In genomic region chr8:84329535-84329934, GRCm38 (mm10) we compare ENCODE assay signal across 10 mouse cellular contexts.
"Had no signal": no experiment of that assay in that cellular context is flagged by ENCODE, and none has a peak within 500 bp of the region (broad histone marks: within the 10 kb centered on the region; RNA-seq: fewer than 3 reads in every experiment).

No protein-coding gene starts in this region.

- DNase-seq: kidney, adult 18-20 months; kidney, postnatal 10 days; kidney, postnatal 4 days; liver; liver, embryonic 13.5 days; liver, postnatal 0 days; lung, postnatal 14 days; spleen, adult 18-20 months; thymus, adult 2 months; thymus, postnatal 25 days had no signal
